Comparison of ENCODE assay signal across 16 mouse cellular contexts in the genomic region with DNA sequence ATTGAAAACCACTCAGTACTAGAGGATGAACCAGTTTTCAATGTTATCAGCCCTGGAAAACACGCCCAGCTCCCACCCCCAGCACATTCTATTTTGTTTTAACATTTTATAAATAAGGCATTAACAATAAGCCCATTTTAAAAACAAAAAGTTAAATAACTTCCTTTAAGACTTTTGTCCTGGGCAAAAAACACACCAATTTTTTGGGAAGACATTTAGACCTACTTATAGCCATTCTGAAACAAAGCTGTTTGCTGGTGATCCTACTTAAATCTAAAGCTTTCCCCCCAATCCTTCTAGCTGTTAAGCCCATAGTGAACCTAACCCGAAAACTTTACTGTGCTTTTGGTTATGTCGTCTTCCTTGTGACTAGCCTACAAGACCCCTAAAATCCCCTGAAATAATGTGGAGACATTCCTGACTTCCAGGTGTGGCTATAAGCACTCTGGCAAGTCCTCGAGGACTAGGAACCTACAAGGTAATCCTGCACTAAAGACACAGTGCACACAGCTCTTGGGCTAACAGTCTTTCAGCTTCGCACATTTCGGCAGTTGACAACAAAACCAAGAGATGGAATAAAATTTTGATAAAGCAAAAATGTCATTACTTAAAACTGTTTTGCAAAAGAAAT. TPM values are rescaled to one million over a fixed set of nuclear protein-coding genes. Genes with fewer than 3 reads are reported as not detected.
A peak's percentile ranks its signal among the peaks of the same experiment; 100 is the strongest.
DNase-seq lines count a peak whose midpoint lies in the region; ATAC-seq and TF ChIP-seq lines count a peak whose summit lies in the region.
"Had no signal": no experiment of that assay in that cellular context is flagged by ENCODE, and none has a peak within 500 bp of the region (broad histone marks: within the 10 kb centered on the region; RNA-seq: fewer than 3 reads in every experiment).

No protein-coding gene starts in this region.

- H3K36me3 ChIP-seq in erythroblast, embryonic 14.5 days (ENCODE audit: control insufficient read depth) = peaks cover 81% of the 10 kb centered on the region
- peaks cover 52% of the 10 kb centered on the region for H3K36me3 ChIP-seq in hindbrain, embryonic 12.5 days
- peaks cover 69% of the 10 kb centered on the region for H3K36me3 ChIP-seq in hindbrain, embryonic 14.5 days (replicated peaks; ENCODE audit: control insufficient read depth, insufficient read depth)
- H3K36me3 ChIP-seq in ES-Bruce4 (ENCODE audit: control insufficient read depth, insufficient read depth, low read length, poor library complexity, severe bottlenecking) = peaks cover 62% of the 10 kb centered on the region
- peaks cover 72% of the 10 kb centered on the region for H3K36me3 ChIP-seq in liver, embryonic 13.5 days

- ATAC-seq in erythroblast, adult 5-6 weeks (replicated peaks; ENCODE audit: low FRiP score, poor library complexity, severe bottlenecking) = no peak
- no peak for ATAC-seq in hindbrain, embryonic 12.5 days (ENCODE audit: low FRiP score)
- ATAC-seq in hindbrain, embryonic 14.5 days (ENCODE audit: low FRiP score) = no peak
- no peak for ATAC-seq in liver, embryonic 13.5 days (ENCODE audit: low read depth)

- no peak for DNase-seq in hindbrain, embryonic 14.5 days (ENCODE audit: low spot score)
- DNase-seq in liver, embryonic 13.5 days = no peak
- DNase-seq in Muller cell, postnatal 12 days (ENCODE audit: inconsistent ontology term) = no peak
- no peak for DNase-seq in lung, adult 18-20 months
- DNase-seq: cerebellum, adult 11 months; heart, adult 11 months; layer of hippocampus, adult 9-11 months; lung, embryonic 14.5 days; right cerebral cortex, postnatal 14 days; thymus, adult 2 months had no signal

- no peaks in the 10 kb centered on the region for H3K27me3 ChIP-seq in erythroblast, embryonic 14.5 days (ENCODE audit: control insufficient read depth)
- H3K27me3 ChIP-seq in hindbrain, embryonic 12.5 days = no peaks in the 10 kb centered on the region
- H3K27me3 ChIP-seq in hindbrain, embryonic 14.5 days (ENCODE audit: control insufficient read depth, insufficient read depth, low read length) = no peaks in the 10 kb centered on the region
- H3K27me3 ChIP-seq in ES-Bruce4 (ENCODE audit: control insufficient read depth, insufficient read depth, low read length, poor library complexity, severe bottlenecking) = no peaks in the 10 kb centered on the region
- no peaks in the 10 kb centered on the region for H3K27me3 ChIP-seq in liver, embryonic 13.5 days
- H3K27me3 ChIP-seq: hindbrain, embryonic 15.5 days; Patski had no signal

- H3K9ac ChIP-seq in hindbrain, embryonic 12.5 days = no peak overlapping the region
- H3K9ac ChIP-seq in hindbrain, embryonic 14.5 days = no peak overlapping the region
- no peak overlapping the region for H3K9ac ChIP-seq in ES-Bruce4 (ENCODE audit: low read depth, poor library complexity, severe bottlenecking)
- peak overlapping the region; percentile 39 for H3K9ac ChIP-seq in liver, embryonic 13.5 days
- H3K9ac ChIP-seq: hindbrain, embryonic 15.5 days; lung, embryonic 14.5 days had no signal

- no peak overlapping the region; the same call in 1 of the 2 replicates for H3K4me2 ChIP-seq in hindbrain, embryonic 12.5 days (replicated peaks)
- no peak overlapping the region for H3K4me2 ChIP-seq in hindbrain, embryonic 14.5 days (replicated peaks)
- H3K4me2 ChIP-seq in liver, embryonic 13.5 days = peak overlapping the region; percentile 87

- peaks cover 49% of the 10 kb centered on the region for H3K4me1 ChIP-seq in erythroblast, embryonic 14.5 days (ENCODE audit: control insufficient read depth)
- H3K4me1 ChIP-seq in hindbrain, embryonic 12.5 days = peaks cover 11% of the 10 kb centered on the region
- H3K4me1 ChIP-seq in hindbrain, embryonic 14.5 days (replicated peaks; ENCODE audit: control insufficient read depth, insufficient read depth, low read length) = peaks cover 19% of the 10 kb centered on the region
- no peaks in the 10 kb centered on the region for H3K4me1 ChIP-seq in ES-Bruce4 (ENCODE audit: control insufficient read depth, insufficient read depth, low read length)
- peaks cover 54% of the 10 kb centered on the region for H3K4me1 ChIP-seq in liver, embryonic 13.5 days (replicated peaks)

- TF ChIP-seq EP300 in ES-Bruce4 (IDR thresholded peaks at IDR 0.05; ENCODE audit: insufficient read depth, low read depth, low read length) = no peak

- H3K9me3 ChIP-seq in erythroblast, embryonic 14.5 days (ENCODE audit: control insufficient read depth, low read length) = no peaks in the 10 kb centered on the region
- H3K9me3 ChIP-seq in hindbrain, embryonic 12.5 days (replicated peaks) = no peaks in the 10 kb centered on the region
- H3K9me3 ChIP-seq in hindbrain, embryonic 14.5 days (ENCODE audit: control insufficient read depth, low read length) = no peaks in the 10 kb centered on the region
- H3K9me3 ChIP-seq in ES-Bruce4 (replicated peaks; ENCODE audit: control insufficient read depth, insufficient read depth, low read length, poor library complexity, severe bottlenecking) = no peaks in the 10 kb centered on the region
- no peaks in the 10 kb centered on the region for H3K9me3 ChIP-seq in liver, embryonic 13.5 days (replicated peaks)
- H3K9me3 ChIP-seq: hindbrain, embryonic 15.5 days had no signal

- H3K27ac ChIP-seq in hindbrain, embryonic 12.5 days = 0 out of 2 replicates have a peak overlapping the region, but pooled peaks have one; percentile 97
- H3K27ac ChIP-seq in hindbrain, embryonic 14.5 days = no peak overlapping the region
- H3K27ac ChIP-seq in ES-Bruce4 (ENCODE audit: insufficient read depth, low read length) = peak overlapping the region; percentile 86
- peak overlapping the region; percentile 96 for H3K27ac ChIP-seq in liver, embryonic 13.5 days

- TF ChIP-seq POLR2A in ES-Bruce4 (IDR thresholded peaks at IDR 0.05; ENCODE audit: insufficient read depth, low read length) = no peak

- TF ChIP-seq CTCF in ES-Bruce4 (IDR thresholded peaks at IDR 0.05; ENCODE audit: low read depth, low read length) = no peak

- H3K4me3 ChIP-seq in erythroblast, embryonic 14.5 days (replicated peaks) = peak overlapping the region; percentile 29
- H3K4me3 ChIP-seq in hindbrain, embryonic 12.5 days = no peak overlapping the region
- H3K4me3 ChIP-seq in hindbrain, embryonic 14.5 days (replicated peaks; ENCODE audit: low read length) = no peak overlapping the region
- no peak overlapping the region for H3K4me3 ChIP-seq in ES-Bruce4 (ENCODE audit: low read depth, low read length)
- H3K4me3 ChIP-seq in liver, embryonic 13.5 days (replicated peaks) = peak overlapping the region; percentile 84; the same call in 1 of the 2 replicates

- 88% methylated on average over 6 of the region's 6 CpGs for WGBS in hindbrain, embryonic 12.5 days
- 84% methylated on average over 6 of the region's 6 CpGs for WGBS in hindbrain, embryonic 14.5 days
- WGBS in liver, embryonic 13.5 days (ENCODE audit: insufficient replicate concordance) = 77% methylated on average over 6 of the region's 6 CpGs

RNA-seq across cellular contexts. Expression of gene Polg2, which starts 1.4 kb away (rescaled TPM):
- 0.12 and 0.24 TPM in 2 replicates for polyA plus RNA-seq in erythroblast, embryonic 14.5 days (2012)
- total RNA-seq in erythroblast, adult 5-6 weeks (2015; ENCODE audit: low replicate concordance) = 8.2 and 9.6 TPM in 2 replicates
- 9.9 and 22.7 TPM in 2 replicates for total RNA-seq in erythroblast, adult 5-6 weeks (2017; ENCODE audit: low replicate concordance)
- 8.5 and 10.7 TPM in 2 replicates for polyA plus RNA-seq in hindbrain, embryonic 12.5 days (2016; fragmentation: Nextera tagmentation; extraction: Ambion mirVana)
- polyA plus RNA-seq in hindbrain, embryonic 14.5 days (2014; fragmentation: Nextera tagmentation; extraction: Ambion mirVana) = 8.6 and 9.7 TPM in 2 replicates
- 11.9 and 12.3 TPM in 2 replicates for polyA plus RNA-seq in ES-Bruce4 (2011; ENCODE audit: insufficient read depth, insufficient read length, low read depth, missing spikeins)
- 5.5 and 5.9 TPM in 2 replicates for polyA plus RNA-seq in liver, embryonic 13.5 days (2015; fragmentation: Nextera tagmentation; extraction: Ambion mirVana)

RNA-seq across cellular contexts. Expression of gene Ddx5, which starts 8.3 kb away (rescaled TPM):
- 120 and 130 TPM in 2 replicates for polyA plus RNA-seq in erythroblast, embryonic 14.5 days (2012)
- 469 and 476 TPM in 2 replicates for total RNA-seq in erythroblast, adult 5-6 weeks (2015; ENCODE audit: low replicate concordance)
- total RNA-seq in erythroblast, adult 5-6 weeks (2017; ENCODE audit: low replicate concordance) = 906 and 1,106 TPM in 2 replicates
- polyA plus RNA-seq in hindbrain, embryonic 12.5 days (2016; fragmentation: Nextera tagmentation; extraction: Ambion mirVana) = 467 and 505 TPM in 2 replicates
- 417 and 429 TPM in 2 replicates for polyA plus RNA-seq in hindbrain, embryonic 14.5 days (2014; fragmentation: Nextera tagmentation; extraction: Ambion mirVana)
- polyA plus RNA-seq in ES-Bruce4 (2011; ENCODE audit: insufficient read depth, insufficient read length, low read depth, missing spikeins) = 910 and 946 TPM in 2 replicates
- polyA plus RNA-seq in liver, embryonic 13.5 days (2015; fragmentation: Nextera tagmentation; extraction: Ambion mirVana) = 131 and 152 TPM in 2 replicates

RNA-seq across cellular contexts. Expression of gene Cep95, which starts 8.3 kb away (rescaled TPM):
- 0.58 and 0.68 TPM in 2 replicates for polyA plus RNA-seq in erythroblast, embryonic 14.5 days (2012)
- 41.6 and 43.0 TPM in 2 replicates for total RNA-seq in erythroblast, adult 5-6 weeks (2015; ENCODE audit: low replicate concordance)
- 31.8 and 52.7 TPM in 2 replicates for total RNA-seq in erythroblast, adult 5-6 weeks (2017; ENCODE audit: low replicate concordance)
- polyA plus RNA-seq in hindbrain, embryonic 12.5 days (2016; fragmentation: Nextera tagmentation; extraction: Ambion mirVana) = 22.3 and 22.7 TPM in 2 replicates
- polyA plus RNA-seq in hindbrain, embryonic 14.5 days (2014; fragmentation: Nextera tagmentation; extraction: Ambion mirVana) = 10.8 and 11.4 TPM in 2 replicates
- polyA plus RNA-seq in ES-Bruce4 (2011; ENCODE audit: insufficient read depth, insufficient read length, low read depth, missing spikeins) = 29.5 and 30.6 TPM in 2 replicates
- 8.1 and 11.4 TPM in 2 replicates for polyA plus RNA-seq in liver, embryonic 13.5 days (2015; fragmentation: Nextera tagmentation; extraction: Ambion mirVana)

RNA-seq across cellular contexts. Expression of gene Milr1, which starts 29.7 kb away (rescaled TPM):
- not detected in 2 replicates for polyA plus RNA-seq in erythroblast, embryonic 14.5 days (2012)
- total RNA-seq in erythroblast, adult 5-6 weeks (2015; ENCODE audit: low replicate concordance) = 11.0 and 24.5 TPM in 2 replicates
- total RNA-seq in erythroblast, adult 5-6 weeks (2017; ENCODE audit: low replicate concordance) = 12.7 and 20.4 TPM in 2 replicates
- 1.0 and 1.3 TPM in 2 replicates for polyA plus RNA-seq in hindbrain, embryonic 12.5 days (2016; fragmentation: Nextera tagmentation; extraction: Ambion mirVana)
- 0.74 and 0.79 TPM in 2 replicates for polyA plus RNA-seq in hindbrain, embryonic 14.5 days (2014; fragmentation: Nextera tagmentation; extraction: Ambion mirVana)
- polyA plus RNA-seq in ES-Bruce4 (2011; ENCODE audit: insufficient read depth, insufficient read length, low read depth, missing spikeins) = 0.40 and 1.2 TPM in 2 replicates
- polyA plus RNA-seq in liver, embryonic 13.5 days (2015; fragmentation: Nextera tagmentation; extraction: Ambion mirVana) = 2.6 and 2.7 TPM in 2 replicates

RNA-seq across cellular contexts. Expression of gene Pecam1, which starts 30.3 kb away (rescaled TPM):
- not detected in 2 replicates for polyA plus RNA-seq in erythroblast, embryonic 14.5 days (2012)
- total RNA-seq in erythroblast, adult 5-6 weeks (2015; ENCODE audit: low replicate concordance) = 5.0 and 11.0 TPM in 2 replicates
- total RNA-seq in erythroblast, adult 5-6 weeks (2017; ENCODE audit: low replicate concordance) = 4.0 and 5.0 TPM in 2 replicates
- polyA plus RNA-seq in hindbrain, embryonic 12.5 days (2016; fragmentation: Nextera tagmentation; extraction: Ambion mirVana) = 21.5 and 22.3 TPM in 2 replicates
- 16.0 and 16.9 TPM in 2 replicates for polyA plus RNA-seq in hindbrain, embryonic 14.5 days (2014; fragmentation: Nextera tagmentation; extraction: Ambion mirVana)
- 21.6 and 24.3 TPM in 2 replicates for polyA plus RNA-seq in ES-Bruce4 (2011; ENCODE audit: insufficient read depth, insufficient read length, low read depth, missing spikeins)
- polyA plus RNA-seq in liver, embryonic 13.5 days (2015; fragmentation: Nextera tagmentation; extraction: Ambion mirVana) = 6.1 and 8.6 TPM in 2 replicates

Comparison
In these comparisons a context has a peak if more than half of its experiments do, and no peak if none do; other contexts are left out.
1. H3K4me3 ChIP-seq: peak in erythroblast, embryonic 14.5 days (single experiment) and liver, embryonic 13.5 days (single experiment); none in hindbrain, embryonic 12.5 days (single experiment), hindbrain, embryonic 14.5 days (single experiment) and ES-Bruce4 (single experiment).